Mouse (Mus musculus): ENCODE results near the gene Stag2. TPM values are rescaled to one million over a fixed set of nuclear protein-coding genes. Genes with fewer than 3 reads are reported as not detected.

Gene Stag2
- 23.0 and 24.4 TPM in 2 replicates for polyA plus RNA-seq (2015; fragmentation: Nextera tagmentation; extraction: Ambion mirVana)

GRCm38 (mm10) chrX:42148788-42149556 lies at the start of gene Stag2:
Stag2 (plus strand) TSS chrX:42149317.
- Histone ChIP-seq H3K36me3 (no peaks in the 10 kb centered on the region), H3K9ac (peak within 1 kb of the TSS; percentile 90), H3K4me1 (replicated peaks) (peaks cover 6% of the 10 kb centered on the region), H3K9me3 (no peaks in the 10 kb centered on the region), H3K4me2 (peak within 1 kb of the TSS; percentile 50), H3K27me3 (no peaks in the 10 kb centered on the region), H3K4me3 (peak within 1 kb of the TSS; percentile 57), H3K27ac (peak within 1 kb of the TSS; percentile 99)
- WGBS = 10% methylated on average over 74 of the region's 76 CpGs
- ATAC-seq (ENCODE audit: low FRiP score) = peak; percentile 79

- Histone ChIP-seq H3K4me1 (replicated peaks) (no peaks in the 10 kb centered on the region), H3K27ac (no peak overlapping the region), H3K4me2 (no peak overlapping the region), H3K4me3 (no peak overlapping the region), H3K9ac (no peak overlapping the region), H3K27me3 (no peaks in the 10 kb centered on the region), H3K9me3 (no peaks in the 10 kb centered on the region), H3K36me3 (peaks cover 23% of the 10 kb centered on the region)
- ATAC-seq (ENCODE audit: low FRiP score) = no peak
- 89% methylated on average over 6 of the region's 6 CpGs for WGBS
Measured at GRCm38 (mm10) chrX:42107137-42107536, 42.0 kb upstream of the Stag2 start.

- Histone ChIP-seq H3K36me3 (peaks cover 11% of the 10 kb centered on the region), H3K4me3 (no peak overlapping the region), H3K9me3 (no peaks in the 10 kb centered on the region), H3K27ac (no peak overlapping the region), H3K4me2 (no peak overlapping the region), H3K9ac (no peak overlapping the region), H3K4me1 (replicated peaks) (no peaks in the 10 kb centered on the region), H3K27me3 (no peaks in the 10 kb centered on the region)
- WGBS = 80% methylated on average over 1 of the region's 1 CpGs
- ATAC-seq (ENCODE audit: low FRiP score) = no peak
Measured at GRCm38 (mm10) chrX:42110585-42110984, 38.5 kb upstream of the Stag2 start.

- Histone ChIP-seq H3K4me2 (no peak overlapping the region), H3K4me3 (no peak overlapping the region), H3K27ac (no peak overlapping the region), H3K9me3 (no peaks in the 10 kb centered on the region), H3K27me3 (no peaks in the 10 kb centered on the region), H3K4me1 (replicated peaks) (no peaks in the 10 kb centered on the region), H3K36me3 (no peaks in the 10 kb centered on the region), H3K9ac (no peak overlapping the region)
- 67% methylated on average over 6 of the region's 6 CpGs for WGBS
- ATAC-seq (ENCODE audit: low FRiP score) = no peak
Measured at GRCm38 (mm10) chrX:42119442-42120048, 29.6 kb upstream of the Stag2 start.

GRCm38 (mm10) chrX:42124963-42125697 lies 24.0 kb upstream of the Stag2 start:
- Histone ChIP-seq H3K4me2 (no peak overlapping the region), H3K4me1 (replicated peaks) (no peaks in the 10 kb centered on the region), H3K27me3 (no peaks in the 10 kb centered on the region), H3K9ac (no peak overlapping the region), H3K4me3 (no peak overlapping the region), H3K36me3 (no peaks in the 10 kb centered on the region), H3K9me3 (peaks cover 4% of the 10 kb centered on the region), H3K27ac (no peak overlapping the region)
- ATAC-seq (ENCODE audit: low FRiP score) = no peak
- 77% methylated on average over 5 of the region's 5 CpGs for WGBS

- no peak overlapping the region for H3K4me2 ChIP-seq
- no peaks in the 10 kb centered on the region for H3K9me3 ChIP-seq
- H3K27me3 ChIP-seq = no peaks in the 10 kb centered on the region
- H3K4me1 ChIP-seq (replicated peaks) = no peaks in the 10 kb centered on the region
- 74% methylated on average over 9 of the region's 9 CpGs for WGBS
- no peak overlapping the region for H3K9ac ChIP-seq
- H3K4me3 ChIP-seq = no peak overlapping the region
- H3K27ac ChIP-seq = no peak overlapping the region
- no peak for ATAC-seq (ENCODE audit: low FRiP score)
- H3K36me3 ChIP-seq = no peaks in the 10 kb centered on the region
Measured at GRCm38 (mm10) chrX:42139882-42140281, 9.2 kb upstream of the Stag2 start.

GRCm38 (mm10) chrX:42142620-42143019 lies 6.5 kb upstream of the Stag2 start:
- Histone ChIP-seq H3K4me1 (replicated peaks) (no peaks in the 10 kb centered on the region), H3K4me3 (no peak overlapping the region), H3K9ac (no peak overlapping the region), H3K36me3 (no peaks in the 10 kb centered on the region), H3K9me3 (no peaks in the 10 kb centered on the region), H3K4me2 (no peak overlapping the region), H3K27ac (no peak overlapping the region), H3K27me3 (no peaks in the 10 kb centered on the region)
- ATAC-seq (ENCODE audit: low FRiP score) = no peak
- WGBS = 85% methylated on average over 3 of the region's 3 CpGs

GRCm38 (mm10) chrX:42143991-42144390 lies 5.1 kb upstream of the Stag2 start:
- H3K27me3 ChIP-seq = no peaks in the 10 kb centered on the region
- no peak overlapping the region for H3K4me2 ChIP-seq
- no peaks in the 10 kb centered on the region for H3K4me1 ChIP-seq (replicated peaks)
- H3K27ac ChIP-seq = no peak overlapping the region
- no peak for ATAC-seq (ENCODE audit: low FRiP score)
- 89% methylated on average over 4 of the region's 4 CpGs for WGBS
- no peaks in the 10 kb centered on the region for H3K36me3 ChIP-seq
- H3K4me3 ChIP-seq = no peak overlapping the region
- no peak overlapping the region for H3K9ac ChIP-seq
- no peaks in the 10 kb centered on the region for H3K9me3 ChIP-seq

GRCm38 (mm10) chrX:42148016-42148451 lies 1.1 kb upstream of the Stag2 start:
- H3K9me3 ChIP-seq = no peaks in the 10 kb centered on the region
- H3K27me3 ChIP-seq = no peaks in the 10 kb centered on the region
- no peak overlapping the region for H3K27ac ChIP-seq
- ATAC-seq (ENCODE audit: low FRiP score) = no peak
- WGBS = 66% methylated on average over 5 of the region's 5 CpGs
- H3K4me1 ChIP-seq (replicated peaks) = 0 out of 2 replicates have a peak, but pooled peaks cover 2% of the 10 kb centered on the region
- H3K9ac ChIP-seq = no peak overlapping the region
- no peak overlapping the region for H3K4me3 ChIP-seq
- peak overlapping the region; percentile 48 for H3K4me2 ChIP-seq
- no peaks in the 10 kb centered on the region for H3K36me3 ChIP-seq

GRCm38 (mm10) chrX:42149557-42150345 lies 634 bp downstream of the Stag2 start:
- peaks cover 6% of the 10 kb centered on the region for H3K4me1 ChIP-seq (replicated peaks)
- H3K36me3 ChIP-seq = no peaks in the 10 kb centered on the region
- no peaks in the 10 kb centered on the region for H3K9me3 ChIP-seq
- peak; percentile 67 for ATAC-seq (ENCODE audit: low FRiP score)
- H3K9ac ChIP-seq = peak overlapping the region; percentile 90
- no peaks in the 10 kb centered on the region for H3K27me3 ChIP-seq
- H3K4me2 ChIP-seq = peak overlapping the region; percentile 50
- H3K27ac ChIP-seq = peak overlapping the region; percentile 99
- WGBS = 15% methylated on average over 21 of the region's 71 CpGs
- peak overlapping the region; percentile 57 for H3K4me3 ChIP-seq

GRCm38 (mm10) chrX:42150346-42151023 lies 1.4 kb downstream of the Stag2 start:
- peak overlapping the region; percentile 54 for H3K4me2 ChIP-seq

More at GRCm38 (mm10) chrX:42150346-42151023, 1.4 kb downstream of the Stag2 start:
- Histone ChIP-seq H3K27me3 (no peaks in the 10 kb centered on the region), H3K4me3 (peak overlapping the region; percentile 57), H3K9ac (peak overlapping the region; percentile 90), H3K4me1 (replicated peaks) (peaks cover 6% of the 10 kb centered on the region), H3K9me3 (no peaks in the 10 kb centered on the region), H3K27ac (peak overlapping the region; percentile 99), H3K36me3 (no peaks in the 10 kb centered on the region)
- ATAC-seq (ENCODE audit: low FRiP score) = peak; percentile 89
- 19% methylated on average over 26 of the region's 40 CpGs for WGBS

Measured in hindbrain, embryonic 13.5 days (tissue).